In the genomic region with DNA sequence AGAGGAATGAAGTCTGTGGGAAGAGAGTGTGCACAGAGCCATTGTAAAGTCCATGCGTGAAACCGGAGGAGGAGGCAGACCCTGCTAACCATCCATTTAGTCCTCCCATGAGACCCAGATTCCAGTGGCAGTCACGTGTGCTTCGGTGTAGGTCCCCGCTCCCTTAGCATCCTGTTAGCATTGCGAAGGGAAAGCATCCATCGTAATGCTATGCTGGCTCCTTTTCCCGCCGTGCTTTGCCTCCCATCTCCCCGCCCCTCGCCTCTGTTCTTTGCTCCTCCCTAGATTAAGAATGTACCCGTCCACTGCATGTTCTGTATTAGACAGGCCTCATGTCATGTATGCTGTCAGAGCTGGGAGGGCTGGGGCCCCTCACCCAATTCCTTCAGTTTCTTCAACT, we compare ENCODE assay signal across 21 mouse cellular contexts. TPM values are rescaled to one million over a fixed set of nuclear protein-coding genes. Genes with fewer than 3 reads are reported as not detected.
DNase-seq lines count a peak whose midpoint lies in the region; ATAC-seq and TF ChIP-seq lines count a peak whose summit lies in the region.
"Had no signal": no experiment of that assay in that cellular context is flagged by ENCODE, and none has a peak within 500 bp of the region (broad histone marks: within the 10 kb centered on the region; RNA-seq: fewer than 3 reads in every experiment).

No protein-coding gene starts in this region.

- H3K27me3 ChIP-seq in hindbrain, embryonic 10.5 days (ENCODE audit: insufficient read depth, poor library complexity, severe bottlenecking) = peaks cover 5% of the 10 kb centered on the region; the same call in 1 of the 2 replicates
- 0 out of 2 replicates have a peak, but pooled peaks cover 5% of the 10 kb centered on the region for H3K27me3 ChIP-seq in hindbrain, embryonic 13.5 days
- H3K27me3 ChIP-seq in lung, embryonic 14.5 days (ENCODE audit: insufficient read depth, low read length) = no peaks in the 10 kb centered on the region
- no peaks in the 10 kb centered on the region for H3K27me3 ChIP-seq in limb, embryonic 12.5 days
- H3K27me3 ChIP-seq in stomach, embryonic 16.5 days (ENCODE audit: control insufficient read depth, insufficient read depth, low read length) = no peaks in the 10 kb centered on the region
- H3K27me3 ChIP-seq in intestine, embryonic 15.5 days (replicated peaks) = no peaks in the 10 kb centered on the region
- H3K27me3 ChIP-seq: liver, embryonic 13.5 days had no signal

- H3K36me3 ChIP-seq in hindbrain, embryonic 10.5 days = no peaks in the 10 kb centered on the region
- no peaks in the 10 kb centered on the region for H3K36me3 ChIP-seq in hindbrain, embryonic 13.5 days
- H3K36me3 ChIP-seq in lung, embryonic 14.5 days (ENCODE audit: insufficient read depth) = no peaks in the 10 kb centered on the region
- no peaks in the 10 kb centered on the region for H3K36me3 ChIP-seq in limb, embryonic 12.5 days
- no peaks in the 10 kb centered on the region for H3K36me3 ChIP-seq in stomach, embryonic 16.5 days (ENCODE audit: control insufficient read depth, insufficient read depth, low read length)
- no peaks in the 10 kb centered on the region for H3K36me3 ChIP-seq in intestine, embryonic 15.5 days
- H3K36me3 ChIP-seq: heart, embryonic 10.5 days; liver, embryonic 13.5 days had no signal

- TF ChIP-seq POLR2A in lung, adult 2 months (IDR thresholded peaks at IDR 0.05; ENCODE audit: borderline replicate concordance, extremely low read depth, low read depth, low read length) = no peak

- TF ChIP-seq CTCF in lung, embryonic 14.5 days (IDR thresholded peaks at IDR 0.05; ENCODE audit: low read depth) = no peak
- no peak for TF ChIP-seq CTCF in lung, adult 2 months (IDR thresholded peaks at IDR 0.05; ENCODE audit: insufficient read depth, low read length)

- H3K9ac ChIP-seq in hindbrain, embryonic 13.5 days = no peak overlapping the region; the same call in 1 of the 2 replicates
- H3K9ac ChIP-seq in lung, embryonic 14.5 days = no peak overlapping the region
- H3K9ac ChIP-seq in limb, embryonic 12.5 days (replicated peaks) = no peak overlapping the region
- H3K9ac ChIP-seq in stomach, embryonic 16.5 days (ENCODE audit: low read length) = no peak overlapping the region
- no peak overlapping the region for H3K9ac ChIP-seq in intestine, embryonic 15.5 days
- H3K9ac ChIP-seq: forebrain, postnatal 0 days; liver, embryonic 13.5 days had no signal

- no peak for ATAC-seq in hindbrain, embryonic 13.5 days (ENCODE audit: low FRiP score)
- peak; percentile 48; the same call in 1 of the 2 replicates for ATAC-seq in lung, embryonic 14.5 days (ENCODE audit: insufficient read depth)
- 0 out of 2 replicates have a peak, but pooled peaks have one; percentile 11 for ATAC-seq in limb, embryonic 12.5 days (ENCODE audit: insufficient number of reproducible peaks, insufficient read depth, low FRiP score, low TSS enrichment, low read depth)
- ATAC-seq in stomach, embryonic 16.5 days (ENCODE audit: insufficient read depth, low FRiP score) = 0 out of 2 replicates have a peak, but pooled peaks have one; percentile 27
- no peak for ATAC-seq in intestine, embryonic 15.5 days
- ATAC-seq: forebrain, postnatal 0 days had no signal

- DNase-seq in hindbrain, embryonic 10.5 days (ENCODE audit: low spot score) = no peak
- no peak for DNase-seq in lung, embryonic 14.5 days
- no peak for DNase-seq in lung, adult 2 months
- DNase-seq in layer of hippocampus, postnatal 36 days = no peak
- DNase-seq: adrenal gland, adult 2 months; cerebellum, adult 9-10 months; forebrain, postnatal 0 days; gastrocnemius, postnatal 14 days; heart, postnatal 4 days; kidney, postnatal 25 days; liver, embryonic 13.5 days; lung, postnatal 14 days; right cerebral cortex, postnatal 4 days had no signal

- no peak overlapping the region for H3K4me2 ChIP-seq in hindbrain, embryonic 13.5 days
- no peak overlapping the region for H3K4me2 ChIP-seq in lung, embryonic 14.5 days
- H3K4me2 ChIP-seq in limb, embryonic 12.5 days = peak overlapping the region; percentile 17; the same call in 1 of the 2 replicates
- no peak overlapping the region for H3K4me2 ChIP-seq in stomach, embryonic 16.5 days (ENCODE audit: low read depth, low read length)
- no peak overlapping the region; the same call in 1 of the 2 replicates for H3K4me2 ChIP-seq in intestine, embryonic 15.5 days (replicated peaks)
- H3K4me2 ChIP-seq: liver, embryonic 13.5 days; midbrain, embryonic 11.5 days had no signal

- H3K27ac ChIP-seq in hindbrain, embryonic 10.5 days = peak overlapping the region; percentile 12; the same call in 1 of the 2 replicates
- H3K27ac ChIP-seq in hindbrain, embryonic 13.5 days = no peak overlapping the region
- H3K27ac ChIP-seq in lung, embryonic 14.5 days (ENCODE audit: low read depth) = no peak overlapping the region
- H3K27ac ChIP-seq in limb, embryonic 12.5 days = no peak overlapping the region
- H3K27ac ChIP-seq in stomach, embryonic 16.5 days (ENCODE audit: low read length) = no peak overlapping the region
- H3K27ac ChIP-seq in intestine, embryonic 15.5 days = no peak overlapping the region
- H3K27ac ChIP-seq: heart, embryonic 10.5 days; left cerebral cortex, adult 2 months; liver, embryonic 13.5 days had no signal

- H3K4me1 ChIP-seq in hindbrain, embryonic 10.5 days (replicated peaks) = peaks cover 44% of the 10 kb centered on the region
- peaks cover 51% of the 10 kb centered on the region for H3K4me1 ChIP-seq in hindbrain, embryonic 13.5 days (replicated peaks)
- no peaks in the 10 kb centered on the region for H3K4me1 ChIP-seq in lung, embryonic 14.5 days (ENCODE audit: insufficient read depth)
- no peaks in the 10 kb centered on the region for H3K4me1 ChIP-seq in lung, adult 2 months (ENCODE audit: control insufficient read depth, insufficient read depth, low read length)
- H3K4me1 ChIP-seq in limb, embryonic 12.5 days (replicated peaks) = peaks cover 22% of the 10 kb centered on the region
- H3K4me1 ChIP-seq in stomach, embryonic 16.5 days (ENCODE audit: control insufficient read depth, insufficient read depth, low read length) = peaks cover 8% of the 10 kb centered on the region; the same call in 1 of the 2 replicates
- peaks cover 6% of the 10 kb centered on the region for H3K4me1 ChIP-seq in intestine, embryonic 15.5 days (replicated peaks)
- H3K4me1 ChIP-seq: liver, embryonic 13.5 days had no signal

- no peaks in the 10 kb centered on the region for H3K9me3 ChIP-seq in hindbrain, embryonic 10.5 days
- H3K9me3 ChIP-seq in hindbrain, embryonic 13.5 days = no peaks in the 10 kb centered on the region
- no peaks in the 10 kb centered on the region for H3K9me3 ChIP-seq in lung, embryonic 14.5 days (ENCODE audit: low read depth, low read length)
- H3K9me3 ChIP-seq in limb, embryonic 12.5 days = no peaks in the 10 kb centered on the region
- H3K9me3 ChIP-seq in stomach, embryonic 16.5 days (replicated peaks; ENCODE audit: control insufficient read depth, low read length) = no peaks in the 10 kb centered on the region
- no peaks in the 10 kb centered on the region for H3K9me3 ChIP-seq in intestine, embryonic 15.5 days
- H3K9me3 ChIP-seq: heart, embryonic 10.5 days; liver, embryonic 13.5 days had no signal

- H3K4me3 ChIP-seq in hindbrain, embryonic 10.5 days = no peak overlapping the region
- no peak overlapping the region for H3K4me3 ChIP-seq in hindbrain, embryonic 13.5 days
- H3K4me3 ChIP-seq in lung, embryonic 14.5 days (ENCODE audit: low read depth, low read length) = no peak overlapping the region
- no peak overlapping the region for H3K4me3 ChIP-seq in lung, adult 2 months (replicated peaks; ENCODE audit: extremely low read depth, low read depth, low read length)
- no peak overlapping the region for H3K4me3 ChIP-seq in limb, embryonic 12.5 days (replicated peaks)
- no peak overlapping the region for H3K4me3 ChIP-seq in stomach, embryonic 16.5 days (replicated peaks; ENCODE audit: low read length)
- H3K4me3 ChIP-seq in intestine, embryonic 15.5 days (replicated peaks) = no peak overlapping the region
- H3K4me3 ChIP-seq: erythroblast, embryonic 14.5 days; heart, embryonic 10.5 days; left cerebral cortex, adult 2 months; liver, embryonic 13.5 days had no signal

- WGBS in hindbrain, embryonic 10.5 days = 64% methylated on average over 12 of the region's 12 CpGs
- WGBS in hindbrain, embryonic 13.5 days = 32% methylated on average over 12 of the region's 12 CpGs
- WGBS in lung, embryonic 14.5 days = 25% methylated on average over 12 of the region's 12 CpGs
- 60% methylated on average over 12 of the region's 12 CpGs for WGBS in lung, adult 2 months
- 39% methylated on average over 12 of the region's 12 CpGs for WGBS in limb, embryonic 12.5 days
- WGBS in stomach, embryonic 16.5 days = 28% methylated on average over 12 of the region's 12 CpGs
- WGBS in intestine, embryonic 15.5 days = 24% methylated on average over 12 of the region's 12 CpGs

RNA-seq across cellular contexts. Expression of gene Adar, which starts 50.0 kb away (rescaled TPM):
- polyA plus RNA-seq in hindbrain, embryonic 10.5 days (2016; fragmentation: Nextera tagmentation; extraction: Ambion mirVana) = 16.4 and 17.6 TPM in 2 replicates
- polyA plus RNA-seq in hindbrain, embryonic 13.5 days (2015; fragmentation: Nextera tagmentation; extraction: Ambion mirVana) = 19.8 and 23.1 TPM in 2 replicates
- 12.4 and 12.8 TPM in 2 replicates for polyA plus RNA-seq in lung, embryonic 14.5 days (2014; fragmentation: Nextera tagmentation; extraction: Ambion mirVana)
- polyA plus RNA-seq in lung, adult 2 months (2012; rRNA removed) = 23.4 and 31.2 TPM in 2 replicates
- 15.5 and 15.7 TPM in 2 replicates for polyA plus RNA-seq in limb, embryonic 12.5 days (2016; fragmentation: Nextera tagmentation; extraction: Ambion mirVana)
- 12.3 and 13.6 TPM in 2 replicates for polyA plus RNA-seq in stomach, embryonic 16.5 days (2015; fragmentation: Nextera tagmentation; extraction: Ambion mirVana)
- 100 to 1,000 TPM; 119 to 122 TPM for total RNA-seq in layer of hippocampus, postnatal 36 days (2021)
- polyA plus RNA-seq in intestine, embryonic 15.5 days (2015; fragmentation: Nextera tagmentation; extraction: Ambion mirVana) = 9.7 and 10.4 TPM in 2 replicates

Comparison
In these comparisons a context has a peak if more than half of its experiments do, and no peak if none do; other contexts are left out.
1. ATAC-seq: peak in lung, embryonic 14.5 days (single experiment), limb, embryonic 12.5 days (single experiment) and stomach, embryonic 16.5 days (single experiment); none in hindbrain, embryonic 13.5 days (single experiment) and intestine, embryonic 15.5 days (single experiment).